Mouse (Mus musculus): ENCODE measurements at regions not wholly inside any gene's neighbourhood (a gene's known extent, or its start where the extent isn't known, plus 50 kb on each side); places are given as distances from the start of the nearest gene placed in this dataset.

GRCm38 (mm10) chr9:41833408-41833807, 290.7 kb downstream of the Sorl1 start:
- no peak for TF ChIP-seq CTCF (IDR thresholded peaks at IDR 0.05; ENCODE audit: control insufficient read depth, insufficient read depth, low read length)
- TF ChIP-seq POLR2A (IDR thresholded peaks at IDR 0.05; ENCODE audit: borderline replicate concordance, control insufficient read depth, low read depth, low read length): no peak
